Mouse (Mus musculus) cerebellum, adult 18-20 months (tissue): ENCODE data around the gene Atxn7l1.

Experiments used
- DNase-seq, 2 experiments: peaks; one replicate each; pipeline ENCODE4 v3.0.0; 2021

Gene Atxn7l1

GRCm38 (mm10) chr12:33184137-33184536 is 36.6 kb downstream of the Atxn7l1 start:
- DNase-seq, result no peak

GRCm38 (mm10) chr12:33185046-33185445 is 37.6 kb downstream of the Atxn7l1 start:
- no peak for DNase-seq

GRCm38 (mm10) chr12:33186331-33186730 is 38.8 kb downstream of the Atxn7l1 start:
- DNase-seq, result no peak

- no peak for DNase-seq
Observed at GRCm38 (mm10) chr12:33190133-33190532, 42.6 kb downstream of the Atxn7l1 start.

- DNase-seq, result no peak
Observed at GRCm38 (mm10) chr12:33190633-33191032, 43.1 kb downstream of the Atxn7l1 start.

GRCm38 (mm10) chr12:33193408-33193901 is 46.0 kb downstream of the Atxn7l1 start:
- no peak for DNase-seq

- no peak for DNase-seq
Observed at GRCm38 (mm10) chr12:33195175-33195574, 47.7 kb downstream of the Atxn7l1 start.

GRCm38 (mm10) chr12:33197287-33197686 is 49.8 kb downstream of the Atxn7l1 start:
- DNase-seq, result no peak

- DNase-seq, result peak; percentile 57 to 58
Observed at GRCm38 (mm10) chr12:33197746-33198145, 50.3 kb downstream of the Atxn7l1 start.

- no peak for DNase-seq
Observed at GRCm38 (mm10) chr12:33201068-33201467, 53.6 kb downstream of the Atxn7l1 start.

- peak; percentile 35 for DNase-seq
Observed at GRCm38 (mm10) chr12:33201491-33202210, 54.2 kb downstream of the Atxn7l1 start.

GRCm38 (mm10) chr12:33205255-33205654 is 57.8 kb downstream of the Atxn7l1 start:
- no peak for DNase-seq

- no peak for DNase-seq
Observed at GRCm38 (mm10) chr12:33206300-33206699, 58.8 kb downstream of the Atxn7l1 start.

- DNase-seq, result no peak
Observed at GRCm38 (mm10) chr12:33210856-33211255, 63.4 kb downstream of the Atxn7l1 start.

GRCm38 (mm10) chr12:33218215-33218859 is 70.8 kb downstream of the Atxn7l1 start:
- DNase-seq, result no peak

- peak; percentile 73 to 83 for DNase-seq
Observed at GRCm38 (mm10) chr12:33219436-33219835, 71.9 kb downstream of the Atxn7l1 start.

GRCm38 (mm10) chr12:33220081-33220480 is 72.6 kb downstream of the Atxn7l1 start:
- no peak for DNase-seq

GRCm38 (mm10) chr12:33220509-33221051 is 73.1 kb downstream of the Atxn7l1 start:
- no peak for DNase-seq

GRCm38 (mm10) chr12:33222187-33222586 is 74.7 kb downstream of the Atxn7l1 start:
- DNase-seq, result no peak

GRCm38 (mm10) chr12:33225117-33225541 is 77.6 kb downstream of the Atxn7l1 start:
- no peak for DNase-seq

- no peak for DNase-seq
Observed at GRCm38 (mm10) chr12:33225978-33226377, 78.5 kb downstream of the Atxn7l1 start.

- DNase-seq, result no peak
Observed at GRCm38 (mm10) chr12:33226596-33226995, 79.1 kb downstream of the Atxn7l1 start.

- DNase-seq, result no peak
Observed at GRCm38 (mm10) chr12:33235314-33235713, 87.8 kb downstream of the Atxn7l1 start.

GRCm38 (mm10) chr12:33235771-33236323 is 88.4 kb downstream of the Atxn7l1 start:
- DNase-seq, result no peak
